Mouse (Mus musculus): ENCODE measurements around the gene Gpd2. TPM values are rescaled to one million over a fixed set of nuclear protein-coding genes. Genes with fewer than 3 reads are reported as not detected.

The Gpd2 gene
- polyA plus RNA-seq, 1 experiment from 2014 or later = 28.5 TPM

DNA sequence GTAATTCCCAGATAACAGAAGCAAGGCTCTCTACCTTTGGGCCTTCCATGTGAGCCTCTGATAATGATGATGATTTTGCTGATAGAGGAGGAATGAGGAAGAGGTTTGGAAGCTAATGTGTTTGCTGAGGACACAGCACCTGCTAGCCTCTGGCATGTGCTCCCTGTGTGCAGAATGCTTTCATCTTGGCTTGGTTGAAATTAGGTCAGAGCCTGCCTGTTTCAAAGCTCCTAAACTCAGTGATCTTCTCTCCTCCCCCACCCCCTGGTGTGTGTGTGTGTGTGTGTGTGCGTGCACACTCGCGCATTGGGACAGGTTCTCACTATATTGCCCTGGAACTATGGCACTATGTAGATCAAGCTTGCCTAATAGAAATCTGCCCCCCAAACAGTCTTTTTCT lies 10.0 kb upstream of the Gpd2 start:
- 90% methylated on average over 3 of the region's 3 CpGs for WGBS
- H3K27ac ChIP-seq (ENCODE audit: low read length) = no peak overlapping the region
- no peak overlapping the region for H3K4me3 ChIP-seq (replicated peaks; ENCODE audit: low read length)
- no peak overlapping the region for H3K4me2 ChIP-seq (ENCODE audit: low read length)
- H3K36me3 ChIP-seq (ENCODE audit: control insufficient read depth, insufficient read depth) = no peaks in the 10 kb centered on the region
- H3K27me3 ChIP-seq (replicated peaks; ENCODE audit: control insufficient read depth, insufficient read depth, low read length) = no peaks in the 10 kb centered on the region; the same call in 1 of the 2 replicates
- H3K9ac ChIP-seq (replicated peaks; ENCODE audit: low read depth, low read length) = no peak overlapping the region
- H3K4me1 ChIP-seq (replicated peaks; ENCODE audit: control insufficient read depth, insufficient read depth, low read length) = no peaks in the 10 kb centered on the region
- ATAC-seq = no peak
- H3K9me3 ChIP-seq (ENCODE audit: control insufficient read depth, low read length) = no peaks in the 10 kb centered on the region

DNA sequence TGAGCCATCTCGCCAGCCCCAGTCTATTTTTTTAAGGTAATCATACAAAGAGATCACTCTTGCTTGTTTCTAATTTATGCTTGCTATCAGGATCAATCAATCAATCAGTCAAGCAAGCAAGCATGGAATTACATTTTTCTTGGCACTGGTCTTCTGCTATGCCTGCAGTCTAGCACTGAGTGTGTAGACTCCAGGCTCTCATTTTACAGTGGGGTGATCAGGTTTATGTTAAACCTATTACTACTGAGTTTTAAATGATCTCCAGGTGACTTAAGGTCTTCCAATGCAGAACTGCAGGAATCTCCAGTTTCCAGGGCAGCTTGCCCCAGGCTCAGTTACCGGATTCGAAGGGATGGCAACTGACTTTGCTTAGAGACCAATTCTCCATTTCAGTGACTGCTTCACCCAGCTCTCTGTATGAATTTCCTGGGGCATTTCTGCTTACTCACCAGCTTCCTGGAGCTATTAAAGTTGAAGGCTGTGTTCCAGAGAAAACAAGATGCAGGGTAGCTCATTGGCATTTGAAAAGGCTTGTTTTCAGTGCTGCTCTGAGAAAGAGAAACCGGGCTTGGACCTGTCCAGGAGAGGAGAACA lies 7.7 kb upstream of the Gpd2 start:
- no peaks in the 10 kb centered on the region for H3K9me3 ChIP-seq (ENCODE audit: control insufficient read depth, low read length)
- 55% methylated on average over 4 of the region's 4 CpGs for WGBS
- H3K27ac ChIP-seq (ENCODE audit: low read length) = no peak overlapping the region
- H3K4me1 ChIP-seq (replicated peaks; ENCODE audit: control insufficient read depth, insufficient read depth, low read length) = no peaks in the 10 kb centered on the region
- no peak for ATAC-seq
- no peak overlapping the region for H3K9ac ChIP-seq (replicated peaks; ENCODE audit: low read depth, low read length)
- no peak overlapping the region for H3K4me2 ChIP-seq (ENCODE audit: low read length)
- no peak overlapping the region for H3K4me3 ChIP-seq (replicated peaks; ENCODE audit: low read length)
- H3K36me3 ChIP-seq (ENCODE audit: control insufficient read depth, insufficient read depth) = no peaks in the 10 kb centered on the region
- H3K27me3 ChIP-seq (replicated peaks; ENCODE audit: control insufficient read depth, insufficient read depth, low read length) = no peaks in the 10 kb centered on the region

DNA sequence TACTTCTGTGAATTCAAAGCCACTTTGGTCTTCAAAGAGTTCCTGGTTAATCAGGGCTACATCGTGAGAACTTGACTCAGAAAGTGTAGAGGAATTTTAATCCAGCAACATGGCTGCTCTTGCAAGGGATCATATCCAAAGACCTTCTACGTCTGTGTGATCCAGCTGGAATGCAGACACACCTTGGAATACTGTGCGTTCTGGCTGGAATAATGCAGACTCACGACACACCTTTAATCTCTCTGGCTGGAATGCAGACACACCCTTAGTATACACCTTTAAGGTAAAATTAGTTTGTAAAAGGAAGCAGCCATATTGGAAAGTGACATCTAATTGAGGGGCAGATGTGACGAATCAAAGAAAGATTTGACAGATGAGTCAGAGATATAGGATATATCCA lies 6.0 kb upstream of the Gpd2 start:
- no peak for ATAC-seq
- WGBS = 85% methylated on average over 5 of the region's 5 CpGs
- Histone ChIP-seq H3K4me1 (replicated peaks; ENCODE audit: control insufficient read depth, insufficient read depth, low read length) (no peaks in the 10 kb centered on the region), H3K27ac (ENCODE audit: low read length) (no peak overlapping the region), H3K27me3 (replicated peaks; ENCODE audit: control insufficient read depth, insufficient read depth, low read length) (no peaks in the 10 kb centered on the region), H3K4me3 (replicated peaks; ENCODE audit: low read length) (no peak overlapping the region), H3K9me3 (ENCODE audit: control insufficient read depth, low read length) (no peaks in the 10 kb centered on the region), H3K9ac (replicated peaks; ENCODE audit: low read depth, low read length) (no peak overlapping the region), H3K36me3 (ENCODE audit: control insufficient read depth, insufficient read depth) (no peaks in the 10 kb centered on the region), H3K4me2 (ENCODE audit: low read length) (no peak overlapping the region)

DNA sequence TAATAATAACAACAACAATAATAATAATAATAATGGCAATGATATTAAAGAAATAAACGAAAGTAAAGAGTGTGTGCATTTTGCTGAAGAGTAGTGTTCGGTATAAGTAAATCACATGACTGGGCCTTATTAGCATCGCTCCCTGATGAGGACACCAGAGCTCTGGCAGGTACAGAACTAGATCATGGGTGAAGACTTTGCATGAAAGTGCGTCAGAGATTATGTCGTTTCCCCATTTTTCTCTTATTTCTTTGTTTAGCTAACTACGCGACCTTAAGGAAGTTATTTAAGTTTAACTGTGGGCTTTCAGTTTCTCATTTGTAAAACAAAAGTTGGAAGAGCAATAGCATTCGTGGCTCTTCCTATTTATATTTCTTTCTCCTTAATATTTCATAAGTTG lies 5.1 kb upstream of the Gpd2 start:
- H3K9me3 ChIP-seq (ENCODE audit: control insufficient read depth, low read length) = no peaks in the 10 kb centered on the region
- H3K4me2 ChIP-seq (ENCODE audit: low read length) = no peak overlapping the region
- H3K36me3 ChIP-seq (ENCODE audit: control insufficient read depth, insufficient read depth) = no peaks in the 10 kb centered on the region
- H3K4me3 ChIP-seq (replicated peaks; ENCODE audit: low read length) = no peak overlapping the region
- ATAC-seq = no peak
- WGBS = 92% methylated on average over 8 of the region's 8 CpGs
- no peak overlapping the region for H3K9ac ChIP-seq (replicated peaks; ENCODE audit: low read depth, low read length)
- H3K27ac ChIP-seq (ENCODE audit: low read length) = no peak overlapping the region
- H3K27me3 ChIP-seq (replicated peaks; ENCODE audit: control insufficient read depth, insufficient read depth, low read length) = no peaks in the 10 kb centered on the region
- peaks cover 3% of the 10 kb centered on the region for H3K4me1 ChIP-seq (replicated peaks; ENCODE audit: control insufficient read depth, insufficient read depth, low read length)

DNA sequence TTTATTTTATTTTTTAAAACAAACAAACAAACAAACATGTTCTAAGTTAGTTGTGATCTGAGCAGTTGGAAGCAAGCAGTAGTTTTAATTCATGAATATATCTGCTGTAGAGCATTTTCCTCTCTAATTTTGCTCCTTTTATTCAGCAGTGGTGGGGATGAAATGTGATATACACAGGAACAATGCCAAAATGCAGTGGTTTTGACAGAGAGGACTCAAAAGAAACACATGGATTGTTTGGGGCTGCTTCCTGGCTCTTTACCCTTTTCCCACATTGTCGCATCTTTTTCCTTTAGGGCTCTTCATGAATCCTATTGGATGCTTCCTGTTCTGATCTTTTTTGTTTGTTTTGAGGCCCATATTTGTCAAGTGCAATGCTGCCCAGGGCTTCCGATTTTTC lies 1.2 kb upstream of the Gpd2 start:
- WGBS = 87% methylated on average over 2 of the region's 2 CpGs
- no peak overlapping the region for H3K4me3 ChIP-seq (replicated peaks; ENCODE audit: low read length)
- no peak overlapping the region for H3K4me2 ChIP-seq (ENCODE audit: low read length)
- H3K27me3 ChIP-seq (replicated peaks; ENCODE audit: control insufficient read depth, insufficient read depth, low read length) = no peaks in the 10 kb centered on the region
- no peak overlapping the region for H3K9ac ChIP-seq (replicated peaks; ENCODE audit: low read depth, low read length)
- H3K27ac ChIP-seq (ENCODE audit: low read length) = no peak overlapping the region
- no peak for ATAC-seq
- H3K36me3 ChIP-seq (ENCODE audit: control insufficient read depth, insufficient read depth) = no peaks in the 10 kb centered on the region
- H3K9me3 ChIP-seq (ENCODE audit: control insufficient read depth, low read length) = no peaks in the 10 kb centered on the region
- H3K4me1 ChIP-seq (replicated peaks; ENCODE audit: control insufficient read depth, insufficient read depth, low read length) = peaks cover 12% of the 10 kb centered on the region

DNA sequence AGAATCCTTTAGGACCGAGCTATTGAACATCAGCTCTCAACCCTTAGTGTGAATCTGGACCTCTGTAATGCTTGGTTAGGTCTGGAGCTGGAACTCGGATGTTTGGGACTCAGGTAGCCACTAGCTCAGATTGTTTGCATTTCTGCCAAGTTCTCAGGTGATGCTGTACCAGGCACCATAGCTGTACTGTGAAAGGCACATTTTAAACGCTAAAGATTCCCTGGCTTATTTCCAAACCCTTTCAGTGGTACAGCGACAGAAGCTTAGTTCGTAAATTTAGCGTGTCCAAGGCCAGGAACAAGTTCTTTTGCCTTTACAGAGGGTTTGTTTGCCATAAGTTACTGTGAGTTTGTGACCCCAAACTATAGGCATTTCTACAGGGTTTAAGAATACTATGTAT lies 409 bp upstream of the Gpd2 start:
- WGBS = 27% methylated on average over 6 of the region's 6 CpGs
- no peaks in the 10 kb centered on the region for H3K9me3 ChIP-seq (ENCODE audit: control insufficient read depth, low read length)
- no peaks in the 10 kb centered on the region for H3K27me3 ChIP-seq (replicated peaks; ENCODE audit: control insufficient read depth, insufficient read depth, low read length)
- H3K36me3 ChIP-seq (ENCODE audit: control insufficient read depth, insufficient read depth) = no peaks in the 10 kb centered on the region
- no peak overlapping the region for H3K9ac ChIP-seq (replicated peaks; ENCODE audit: low read depth, low read length)
- peak overlapping the region; percentile 92 for H3K4me2 ChIP-seq (ENCODE audit: low read length)
- no peak for ATAC-seq
- peak overlapping the region; percentile 82 for H3K4me3 ChIP-seq (replicated peaks; ENCODE audit: low read length)
- H3K27ac ChIP-seq (ENCODE audit: low read length) = no peak overlapping the region
- peaks cover 12% of the 10 kb centered on the region for H3K4me1 ChIP-seq (replicated peaks; ENCODE audit: control insufficient read depth, insufficient read depth, low read length)

DNA sequence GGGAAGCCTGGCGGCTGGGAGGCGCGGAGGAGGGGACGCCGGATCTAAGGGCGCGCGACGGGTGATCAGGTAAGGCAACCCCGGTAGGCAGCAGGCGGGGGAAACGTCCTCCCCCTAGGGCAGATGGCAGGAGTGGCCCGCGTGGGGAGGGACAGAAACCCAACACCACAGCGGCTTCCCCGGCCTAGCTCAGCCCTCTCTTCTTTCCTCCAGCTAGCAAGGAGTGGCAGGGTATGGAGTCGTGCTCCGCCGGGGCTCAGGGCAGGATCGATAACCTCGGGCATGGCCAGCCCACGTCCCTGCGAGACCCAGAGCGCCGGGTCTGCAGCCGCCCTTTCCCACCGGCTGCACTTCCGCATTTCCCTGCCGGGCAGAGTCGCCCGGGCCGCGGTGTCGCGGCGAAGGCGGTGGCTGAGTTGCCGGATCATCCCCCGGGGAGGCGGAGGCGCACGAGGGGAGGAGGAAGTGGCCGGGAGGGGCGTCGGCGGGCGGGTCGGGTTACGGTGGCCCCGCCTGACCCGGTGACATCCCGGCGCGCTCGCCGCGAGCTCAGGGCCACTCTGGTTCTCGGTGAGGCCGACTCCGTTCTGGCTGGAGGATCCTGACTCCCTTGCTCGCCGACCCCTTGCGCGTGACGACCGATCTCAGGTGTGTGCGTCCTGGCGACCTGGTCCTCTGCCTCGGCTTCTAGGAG lies 632 bp downstream of the Gpd2 start:
- H3K4me1 ChIP-seq (replicated peaks; ENCODE audit: control insufficient read depth, insufficient read depth, low read length) = peaks cover 12% of the 10 kb centered on the region
- H3K27me3 ChIP-seq (replicated peaks; ENCODE audit: control insufficient read depth, insufficient read depth, low read length) = no peaks in the 10 kb centered on the region
- peak overlapping the region; percentile 25; the same call in 1 of the 2 replicates for H3K27ac ChIP-seq (ENCODE audit: low read length)
- peak overlapping the region; percentile 89 for H3K9ac ChIP-seq (replicated peaks; ENCODE audit: low read depth, low read length)
- no peaks in the 10 kb centered on the region for H3K36me3 ChIP-seq (ENCODE audit: control insufficient read depth, insufficient read depth)
- WGBS = under 1% methylated on average over 61 of the region's 69 CpGs
- peak overlapping the region; percentile 82 for H3K4me3 ChIP-seq (replicated peaks; ENCODE audit: low read length)
- peak overlapping the region; percentile 92 for H3K4me2 ChIP-seq (ENCODE audit: low read length)
- peak; percentile 81 for ATAC-seq
- no peaks in the 10 kb centered on the region for H3K9me3 ChIP-seq (ENCODE audit: control insufficient read depth, low read length)

DNA sequence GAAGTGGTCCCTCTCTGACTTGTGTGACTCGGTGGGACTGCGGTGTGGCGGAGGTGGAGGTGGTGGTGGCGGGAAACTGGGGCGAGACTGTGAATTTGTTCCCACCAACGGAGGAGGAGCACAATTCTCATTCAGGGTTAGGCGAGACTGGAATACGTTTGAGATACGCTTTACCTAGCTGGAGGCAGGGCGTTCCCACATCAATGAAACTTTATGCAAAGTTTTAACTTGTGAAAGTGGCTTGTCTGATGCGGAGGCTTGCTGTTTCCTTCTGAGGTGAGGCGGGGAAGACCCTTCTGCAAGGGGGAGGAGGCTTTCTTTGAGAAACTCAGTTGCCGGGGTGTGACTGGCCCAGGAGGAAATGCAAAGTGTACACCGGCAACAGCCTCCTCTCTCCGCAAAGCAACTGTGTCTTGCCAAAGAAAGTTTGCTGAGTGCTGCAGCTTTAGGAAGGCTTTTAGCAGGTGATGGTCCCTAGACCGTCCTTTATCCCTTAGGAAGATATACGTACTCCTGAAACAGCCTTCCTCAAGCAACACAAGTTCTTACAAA lies 1.3 kb downstream of the Gpd2 start:
- Histone ChIP-seq H3K4me1 (replicated peaks; ENCODE audit: control insufficient read depth, insufficient read depth, low read length) (peaks cover 12% of the 10 kb centered on the region), H3K4me3 (replicated peaks; ENCODE audit: low read length) (peak overlapping the region; percentile 82), H3K9ac (replicated peaks; ENCODE audit: low read depth, low read length) (peak overlapping the region; percentile 89), H3K27ac (ENCODE audit: low read length) (no peak overlapping the region), H3K27me3 (replicated peaks; ENCODE audit: control insufficient read depth, insufficient read depth, low read length) (no peaks in the 10 kb centered on the region), H3K9me3 (ENCODE audit: control insufficient read depth, low read length) (no peaks in the 10 kb centered on the region), H3K4me2 (ENCODE audit: low read length) (peak overlapping the region; percentile 92), H3K36me3 (ENCODE audit: control insufficient read depth, insufficient read depth) (no peaks in the 10 kb centered on the region)
- ATAC-seq = peak; percentile 16
- WGBS = 3% methylated on average over 17 of the region's 17 CpGs

DNA sequence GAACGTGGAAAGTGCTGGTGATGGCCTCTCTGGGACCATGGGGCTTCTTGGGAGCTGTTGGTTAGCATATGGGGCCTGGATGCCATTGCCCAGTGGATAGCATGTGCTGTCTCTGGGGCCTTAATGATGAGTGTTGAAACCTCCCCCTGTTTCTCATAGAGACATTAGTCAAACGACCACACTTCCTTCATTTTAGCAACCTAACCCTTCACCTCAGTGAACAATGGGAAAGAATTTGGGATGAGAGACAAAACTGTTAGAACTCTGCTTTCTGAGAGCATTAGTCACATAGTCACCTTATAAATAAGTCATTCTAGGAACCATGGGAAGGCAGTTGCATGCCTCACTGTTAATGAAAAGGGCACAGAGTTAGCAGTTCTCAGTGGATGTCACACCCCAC lies 1.9 kb downstream of the Gpd2 start:
- Histone ChIP-seq H3K27me3 (replicated peaks; ENCODE audit: control insufficient read depth, insufficient read depth, low read length) (no peaks in the 10 kb centered on the region), H3K4me2 (ENCODE audit: low read length) (no peak overlapping the region), H3K9me3 (ENCODE audit: control insufficient read depth, low read length) (no peaks in the 10 kb centered on the region), H3K9ac (replicated peaks; ENCODE audit: low read depth, low read length) (no peak overlapping the region), H3K4me3 (replicated peaks; ENCODE audit: low read length) (no peak overlapping the region), H3K27ac (ENCODE audit: low read length) (no peak overlapping the region), H3K36me3 (ENCODE audit: control insufficient read depth, insufficient read depth) (no peaks in the 10 kb centered on the region), H3K4me1 (replicated peaks; ENCODE audit: control insufficient read depth, insufficient read depth, low read length) (peaks cover 12% of the 10 kb centered on the region)
- 29% methylated on average over 2 of the region's 2 CpGs for WGBS
- ATAC-seq = no peak

All from forebrain, embryonic 16.5 days (tissue).